Mouse (Mus musculus) mouse embryonic stem cell (cell line): ENCODE measurements around the gene Rbm28.
"Not testable (repeated sequence)": the region's sequence is repeated elsewhere in the genome, so short reads cannot be mapped to it uniquely, and the experiment has no call there.

Source experiments
- in situ Hi-C, 2 experiments: fragments of 300-500 bp; cut with MboI; formaldehyde crosslinking; loops; 1 replicate in 1 of 2; 3 replicates in 1 of 2; pipeline ENCODE4 v1.14.3; 2019 to 2020; ENCODE audit warnings: low sequenced_read_pairs in 2 of 2, low pct_unique_long_range_greater_than_20kb in 1 of 2, mixed read lengths in 1 of 2; ENCODE audit not compliant: unreplicated experiment in 1 of 2

Rbm28 gene

GRCm38 (mm10) chr6:29198309-29199222 is 33.8 kb upstream of the Rbm28 start:
- in situ Hi-C loops, result no loop called here

DNA sequence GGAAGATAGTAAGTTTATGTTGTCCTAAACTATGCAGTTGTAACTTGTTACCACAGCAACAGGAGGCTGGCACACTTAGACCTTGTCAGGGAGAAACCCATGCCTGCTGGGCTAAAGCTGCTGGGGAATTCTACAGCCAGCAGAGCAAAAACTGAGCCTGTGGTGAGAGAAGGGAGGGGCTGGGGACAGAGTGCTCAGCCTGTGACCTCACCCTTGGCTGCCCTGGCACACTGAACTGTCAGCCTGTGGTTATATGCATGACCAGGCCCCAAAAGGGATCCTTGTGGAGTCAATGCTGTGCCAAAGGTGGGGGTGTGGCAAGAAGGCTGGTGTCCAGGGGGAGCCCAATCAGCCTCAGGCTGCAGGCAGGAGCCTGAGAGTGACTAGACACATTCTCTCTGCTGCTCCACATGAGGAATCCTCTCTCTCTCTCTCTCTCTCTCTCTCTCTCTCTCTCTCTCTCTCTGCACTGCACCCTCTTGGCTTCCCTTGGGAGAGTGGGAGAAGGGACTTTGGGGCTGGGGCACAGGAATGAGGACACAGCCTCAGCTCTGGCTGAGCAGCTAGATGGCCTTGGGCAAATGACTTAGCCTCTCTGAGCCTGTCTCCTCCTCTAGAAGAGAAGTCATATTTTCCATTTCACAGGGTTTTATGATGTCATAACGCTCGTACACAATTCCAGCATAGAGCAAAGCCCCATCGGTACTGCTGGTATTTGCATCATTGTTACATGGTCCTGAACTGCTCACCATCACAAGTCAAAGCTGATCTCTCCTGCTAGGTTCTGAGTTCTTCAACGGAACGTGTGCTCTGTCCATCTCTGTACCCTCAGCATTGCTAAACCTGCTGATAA is 31.3 kb upstream of the Rbm28 start:
- in situ Hi-C loops, result no loop called here

DNA sequence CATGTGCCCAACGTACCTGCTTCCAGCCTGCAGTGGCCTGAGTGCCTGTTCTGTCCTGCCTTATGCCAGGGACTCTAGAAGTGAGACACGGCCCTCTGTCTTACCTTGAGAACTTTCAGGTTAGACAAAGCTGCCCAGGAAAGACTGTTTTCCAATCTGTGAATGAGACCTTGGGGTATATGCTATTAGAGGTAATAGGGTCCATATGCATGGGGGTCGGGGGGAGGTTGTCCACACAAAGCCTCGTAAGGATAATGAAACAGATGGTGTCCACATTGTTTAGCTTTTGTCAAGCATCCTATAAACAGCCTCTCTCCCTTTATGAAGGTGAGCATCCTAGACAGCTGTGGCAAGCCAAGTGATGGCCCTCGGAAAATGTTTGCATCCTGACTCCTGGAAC is 30.3 kb upstream of the Rbm28 start:
- in situ Hi-C loops, result no loop called here

DNA sequence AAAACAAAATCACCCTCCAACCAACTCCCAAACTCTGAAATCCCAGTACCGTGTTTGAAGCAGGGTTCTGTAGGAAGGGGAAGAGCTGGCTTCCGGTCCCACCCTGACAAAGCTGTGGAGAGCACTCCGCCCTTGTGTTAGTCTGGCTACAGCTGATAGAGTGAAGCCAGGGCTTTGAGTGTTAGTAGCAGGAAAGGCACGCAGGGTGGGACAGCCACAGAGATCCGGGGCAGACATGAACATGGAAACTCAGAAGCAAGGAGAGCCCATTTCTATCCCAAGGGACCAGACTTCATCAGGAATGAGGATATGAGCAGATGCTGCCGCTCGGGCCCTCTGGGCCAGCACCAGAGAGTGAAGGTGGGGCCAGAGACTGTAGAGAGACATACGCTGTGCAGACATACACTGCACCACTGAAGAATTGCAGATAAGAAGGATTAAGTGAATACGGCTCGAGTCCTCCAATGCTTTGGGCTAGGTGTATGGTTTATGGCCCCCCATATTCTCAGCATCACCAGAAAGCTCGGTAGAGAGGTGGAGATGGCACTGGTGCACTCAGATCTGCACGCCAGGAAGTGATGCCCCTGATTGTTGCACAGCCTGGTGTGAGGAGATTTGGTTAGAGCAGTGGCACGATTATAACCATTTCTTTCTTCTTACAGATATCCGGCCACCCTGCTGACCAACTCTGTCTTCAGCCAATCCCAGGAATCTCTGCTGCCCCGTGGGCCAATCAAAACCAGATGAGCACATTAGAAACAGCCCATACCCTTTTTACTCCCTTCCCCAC is 29.4 kb upstream of the Rbm28 start:
- in situ Hi-C loops, result no loop called here

GRCm38 (mm10) chr6:29187936-29188335 is 23.1 kb upstream of the Rbm28 start:
- in situ Hi-C loops, result no loop called here

DNA sequence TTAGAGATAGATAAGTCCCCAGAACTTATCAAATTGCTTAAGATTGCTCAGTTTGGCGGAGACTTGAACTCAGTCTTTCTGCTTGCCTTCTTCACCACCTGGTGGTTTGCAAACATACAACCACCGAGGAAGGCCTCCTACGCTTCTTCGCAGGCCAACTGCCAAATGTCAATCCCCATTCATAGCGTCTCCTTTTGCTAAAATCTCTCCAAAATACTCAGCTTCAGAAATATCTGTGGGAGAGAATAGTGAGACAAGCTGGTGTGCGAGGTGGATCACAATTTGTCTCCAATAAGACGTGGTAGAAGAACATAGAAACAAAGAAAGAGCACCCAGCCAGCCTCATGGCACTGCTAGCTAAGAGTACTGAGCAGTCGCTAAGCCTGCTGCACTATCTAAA is 15.0 kb upstream of the Rbm28 start:
- in situ Hi-C loops, result no loop called here

- in situ Hi-C loops, result no loop called here
Measured at GRCm38 (mm10) chr6:29178888-29179658, 14.3 kb upstream of the Rbm28 start, which contains the start of gene Prrt4. TSS of gene Prrt4 (minus strand) at chr6:29179584.

DNA sequence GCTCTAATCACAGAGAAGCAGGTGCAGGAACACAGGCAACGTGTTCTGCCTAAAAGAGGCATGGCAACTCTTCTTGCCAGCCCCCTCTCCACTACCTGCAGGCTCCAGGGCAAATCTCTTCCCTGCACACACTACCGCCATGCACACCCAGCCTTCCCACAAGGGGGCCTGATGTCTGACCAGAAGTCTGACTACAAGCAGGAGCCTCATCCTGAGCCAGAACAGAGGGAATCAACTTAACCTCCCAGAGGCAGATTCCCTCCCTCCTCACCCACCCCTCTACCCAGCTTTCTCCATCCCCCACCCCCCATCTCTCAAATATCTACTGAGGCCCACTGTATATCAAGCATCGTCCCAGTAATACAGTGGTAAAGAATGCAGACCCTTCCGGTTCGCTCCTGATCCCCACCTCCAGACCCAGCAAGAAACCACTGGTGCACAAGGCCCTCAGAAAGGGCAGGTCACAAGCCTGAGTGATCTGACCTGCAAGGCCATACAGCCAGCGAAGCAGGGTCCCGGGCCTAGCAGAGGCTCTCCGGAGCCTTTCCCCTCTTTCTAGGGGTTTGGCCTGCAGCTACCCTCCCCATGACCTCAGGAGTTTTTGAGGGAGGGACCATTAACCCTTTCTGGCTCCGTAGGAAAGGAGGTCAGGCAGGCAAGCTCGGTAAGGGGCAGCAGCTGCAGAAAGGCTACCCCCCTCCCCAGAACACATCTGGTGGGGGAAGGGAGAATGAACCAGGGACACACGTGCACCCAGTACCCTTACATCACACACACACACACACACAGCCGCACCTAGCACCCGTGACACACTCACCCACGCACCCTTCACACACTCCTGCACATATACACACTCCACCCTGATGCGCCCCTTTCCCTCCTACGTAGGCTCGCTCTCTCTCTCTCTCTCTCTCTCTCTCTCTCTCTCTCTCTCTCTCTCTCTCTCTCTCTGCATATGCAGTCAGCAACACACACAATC is 13.4 kb upstream of the Rbm28 start:
- in situ Hi-C loops, result no loop called here

DNA sequence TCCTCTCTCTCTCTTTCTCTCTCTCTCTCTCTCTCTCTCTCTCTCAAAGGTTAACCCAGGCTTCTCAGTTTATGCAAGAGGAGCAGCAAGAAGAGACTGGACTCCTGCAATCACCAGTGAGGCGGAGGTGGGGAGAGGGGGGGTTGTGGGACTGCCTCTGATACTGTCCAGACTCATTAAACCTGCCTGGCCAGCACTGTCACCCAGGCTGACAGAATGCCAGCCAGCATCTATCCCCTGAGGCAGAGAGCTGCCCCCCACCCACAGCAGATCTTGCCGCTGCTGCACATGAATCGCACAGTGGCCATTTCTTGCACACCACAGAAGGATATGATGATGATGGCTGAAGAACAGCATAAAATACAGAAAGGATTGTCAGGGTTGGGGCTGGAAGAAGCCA is 10.3 kb upstream of the Rbm28 start:
- in situ Hi-C loops, result no loop called here

- in situ Hi-C loops, result no loop called here
Measured at GRCm38 (mm10) chr6:29174368-29174767, 9.6 kb upstream of the Rbm28 start.

DNA sequence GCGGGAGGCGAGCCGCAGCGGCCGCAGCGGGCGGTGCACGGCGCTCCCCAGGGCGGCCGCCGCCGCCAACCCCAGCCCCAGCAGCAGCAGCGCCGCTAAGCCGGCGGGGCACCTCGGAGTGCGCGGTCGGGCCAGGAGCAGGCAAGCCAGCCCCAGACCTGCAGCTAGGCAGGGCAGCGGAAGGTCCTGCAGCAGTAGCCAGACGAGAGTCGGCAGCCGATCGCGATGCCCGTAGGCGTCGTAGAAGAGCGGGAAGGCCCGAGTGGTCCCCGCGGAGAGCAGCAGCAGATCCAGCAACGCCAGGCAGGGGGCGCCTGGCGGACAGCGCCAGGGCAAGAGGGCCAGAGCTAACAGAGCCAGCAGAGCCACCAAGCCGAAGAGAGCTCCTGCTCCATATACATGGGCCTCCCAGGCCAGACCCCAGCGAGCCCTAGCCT is 6.2 kb upstream of the Rbm28 start:
- in situ Hi-C loops, result no loop called here

- in situ Hi-C loops, result no loop called here
Measured at GRCm38 (mm10) chr6:29170063-29170921, 5.5 kb upstream of the Rbm28 start.

DNA sequence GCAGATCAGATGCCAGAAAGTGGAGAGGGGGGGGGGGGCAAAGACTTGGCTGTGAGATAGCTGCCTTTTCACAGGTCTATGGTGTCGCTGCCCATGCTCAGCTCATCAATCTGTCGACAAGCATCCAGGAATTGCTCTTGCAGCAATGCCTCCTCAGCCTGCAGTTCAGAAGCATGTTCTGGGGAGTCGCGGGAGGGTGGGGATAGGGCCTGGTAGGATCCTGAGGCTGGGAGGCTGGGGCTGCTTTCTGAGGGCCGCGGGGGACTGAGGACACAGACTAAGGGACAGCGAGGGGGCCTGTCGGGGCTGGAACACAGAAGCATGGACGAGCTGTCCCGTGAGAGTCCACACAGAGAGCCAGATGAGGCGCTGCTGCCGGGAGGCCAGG is 4.9 kb upstream of the Rbm28 start:
- in situ Hi-C loops, result loop anchor here (5.0 kb wide), 1 partner anchor 33 kb away; no protein-coding TSS in a partner anchor

DNA sequence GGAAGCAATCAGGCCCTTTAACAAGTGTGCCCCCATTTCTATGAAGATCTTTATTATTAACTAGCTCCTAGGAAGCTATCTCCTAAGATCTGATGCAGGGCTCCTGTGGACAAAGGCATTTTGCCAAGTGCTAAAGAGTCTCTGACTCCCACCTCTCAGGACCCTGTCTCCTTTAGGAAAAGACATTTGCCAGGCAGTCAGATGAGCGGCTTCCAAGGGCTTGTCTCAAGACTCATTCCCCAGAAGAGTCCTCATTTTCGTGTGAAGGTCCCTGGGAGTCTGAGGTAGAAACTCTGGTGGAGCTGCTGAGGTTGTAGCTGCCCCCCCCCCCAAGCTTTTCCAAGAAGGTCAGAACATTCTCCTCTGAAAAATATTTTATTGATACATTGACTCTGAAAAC is 4.1 kb upstream of the Rbm28 start:
- in situ Hi-C loops, result loop anchor here (5.0 kb wide), 1 partner anchor 33 kb away; no protein-coding TSS in a partner anchor

GRCm38 (mm10) chr6:29166196-29166595 is 1.4 kb upstream of the Rbm28 start:
- in situ Hi-C loops, result loop anchor here (5.0 kb wide), 1 partner anchor 36 kb away; no protein-coding TSS in a partner anchor

DNA sequence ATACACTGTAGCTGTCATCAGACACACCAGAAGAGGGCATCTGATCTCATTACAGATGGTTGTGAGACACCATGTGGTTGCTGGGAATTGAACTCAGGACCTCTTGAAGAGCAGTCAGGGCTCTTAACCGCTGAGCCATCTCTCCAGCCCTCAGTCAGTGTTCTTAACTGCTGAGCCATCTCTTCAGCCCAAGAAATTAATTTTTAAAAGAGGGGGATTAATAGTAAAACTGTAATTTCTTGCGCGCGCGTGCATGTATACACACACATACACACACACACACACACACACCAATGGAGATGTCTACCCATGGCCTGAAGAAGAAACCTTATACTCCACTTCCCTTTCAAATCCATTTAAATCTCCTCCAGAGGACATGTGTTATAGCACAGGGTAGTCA is 3.5 kb downstream of the Rbm28 start:
- in situ Hi-C loops, result not testable (repeated sequence)
